Mouse (Mus musculus) right cerebral cortex, postnatal 4 days (tissue): ENCODE measurements around the gene Arhgap40.

Experiments
- DNase-seq: peaks from one replicate; pipeline ENCODE4 v3.0.0-alpha.2; 2022

Gene Arhgap40

DNA sequence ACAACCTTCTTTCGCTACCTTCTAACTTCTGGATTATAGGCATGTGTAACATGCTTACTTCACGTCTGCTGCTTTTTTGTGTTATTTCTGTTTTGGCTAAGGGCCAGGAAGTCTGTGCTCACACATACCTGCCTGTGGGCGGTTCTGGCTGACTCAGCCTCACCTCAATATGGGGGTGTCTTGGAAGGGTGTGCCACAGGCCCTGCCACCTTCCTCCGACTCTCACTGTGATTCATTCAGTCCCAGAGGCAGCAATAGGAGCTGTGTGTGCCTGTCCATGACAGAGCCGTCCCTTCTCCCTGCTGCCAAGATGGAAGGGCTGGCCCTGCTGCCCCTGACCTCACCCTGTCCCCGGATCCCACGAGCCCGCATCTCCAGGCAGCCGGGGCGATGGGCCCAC lies at the start of gene Arhgap40:
TSS of gene Arhgap40 (plus strand) at position 269 of the 400 bp plus-strand sequence.
- DNase-seq: no peak

DNA sequence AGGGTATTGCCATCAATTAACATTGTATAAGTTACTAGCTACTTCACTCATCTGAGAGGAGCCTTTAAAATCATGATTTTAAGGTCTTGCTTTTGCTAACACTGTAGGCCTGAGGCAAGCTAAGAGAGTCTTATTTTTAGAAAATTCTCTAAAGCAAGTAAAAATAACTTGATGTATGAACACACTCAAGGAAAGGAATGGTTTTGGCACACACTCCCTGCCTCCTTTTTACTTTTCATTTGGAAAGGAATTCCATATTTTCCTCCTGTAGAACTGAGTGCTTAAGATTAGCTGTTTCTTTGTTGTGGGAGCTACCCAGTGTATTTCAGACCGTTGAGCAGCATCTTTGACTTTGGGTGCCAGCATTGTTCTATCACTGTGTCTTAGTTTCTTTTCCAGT lies 38.4 kb upstream of the Arhgap40 start:
- no peak for DNase-seq

DNA sequence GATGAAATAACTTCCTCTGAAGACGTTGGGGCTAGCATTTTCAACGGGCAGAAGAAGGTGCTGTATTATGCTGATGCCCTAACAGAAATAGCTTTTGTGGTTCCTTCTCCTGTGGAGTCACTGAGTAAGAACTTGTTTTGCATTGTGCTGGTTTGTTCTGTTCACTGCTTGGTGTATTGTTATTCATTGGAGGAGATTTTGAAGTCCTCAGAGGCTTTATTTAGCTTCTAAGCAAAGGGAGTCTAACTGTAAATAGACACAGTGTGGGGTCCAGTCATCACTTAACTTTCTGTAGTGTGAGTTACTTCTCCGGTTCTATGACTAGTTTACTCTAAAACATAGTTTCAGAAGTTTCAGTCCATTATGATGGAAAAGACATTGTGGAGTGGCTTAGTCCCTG lies 35.0 kb upstream of the Arhgap40 start:
- no peak for DNase-seq

DNA sequence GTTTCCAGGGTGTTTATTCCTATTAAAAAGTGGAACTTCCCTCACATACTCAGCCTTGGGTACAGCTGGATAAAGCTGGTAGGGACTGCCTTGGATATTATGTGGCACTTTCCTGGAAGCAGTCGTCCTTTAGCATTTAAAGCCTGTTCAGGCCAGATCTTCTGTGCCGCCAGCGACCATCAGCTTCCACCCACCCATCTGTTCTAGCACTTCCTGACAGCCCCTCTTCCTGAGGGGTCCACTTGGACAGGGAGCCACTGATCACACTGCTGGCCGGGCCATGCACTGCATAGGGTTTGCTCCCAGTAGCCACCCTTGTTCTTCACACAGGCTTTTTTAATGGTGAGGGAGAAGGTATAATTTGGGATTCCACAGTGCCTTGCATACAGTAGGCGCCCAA lies 14.1 kb upstream of the Arhgap40 start:
- DNase-seq: no peak

DNA sequence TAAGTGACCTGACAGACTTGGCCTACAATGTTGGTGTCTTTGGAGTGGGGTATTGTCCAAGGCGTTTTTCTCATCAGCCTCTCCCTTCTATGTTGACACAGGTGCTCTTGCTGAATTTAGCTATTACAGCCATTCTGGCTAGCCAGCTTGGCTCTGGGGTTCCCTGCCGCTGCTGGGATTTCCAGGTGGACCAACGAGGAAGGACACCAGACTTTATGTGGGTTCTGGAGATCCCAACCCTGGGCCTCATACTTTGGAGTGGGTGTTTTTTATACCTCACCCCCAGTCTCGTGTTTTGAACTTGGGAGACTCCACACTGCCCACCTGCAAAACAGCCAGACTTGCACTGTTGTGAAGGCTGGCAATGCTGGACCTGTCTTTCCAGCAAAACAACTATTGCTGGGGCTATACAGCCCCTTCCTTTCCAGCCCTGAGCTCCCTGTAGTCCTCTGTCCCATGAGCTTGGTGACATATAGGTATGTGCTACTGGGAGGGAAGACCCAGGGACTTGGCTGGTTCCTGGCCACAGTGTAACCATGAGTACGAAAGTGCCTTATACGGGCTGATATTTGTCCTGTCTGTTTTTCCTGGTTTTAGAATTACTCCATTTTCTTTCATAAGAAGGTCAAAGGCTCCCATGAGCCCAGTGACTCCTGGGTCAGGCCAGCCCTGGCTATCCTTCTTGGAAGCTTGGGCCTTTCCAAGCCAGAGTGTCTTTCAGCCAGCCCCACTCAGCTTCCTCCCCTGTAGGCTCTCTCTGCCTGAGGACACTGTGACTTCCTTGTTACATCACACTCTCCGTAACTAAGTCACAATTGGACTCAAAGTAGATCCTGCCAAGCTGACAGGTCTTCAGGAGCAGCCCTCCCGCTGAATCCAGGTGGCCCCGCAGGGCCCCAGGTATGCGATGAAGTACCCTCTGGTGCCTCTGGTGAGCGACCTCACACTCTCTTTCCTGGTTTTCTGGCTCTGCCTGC lies 10.5 kb upstream of the Arhgap40 start, which contains the start of gene Adig:
TSS of gene Adig (plus strand) at position 777 of the 977 bp plus-strand sequence.
- DNase-seq: no peak

DNA sequence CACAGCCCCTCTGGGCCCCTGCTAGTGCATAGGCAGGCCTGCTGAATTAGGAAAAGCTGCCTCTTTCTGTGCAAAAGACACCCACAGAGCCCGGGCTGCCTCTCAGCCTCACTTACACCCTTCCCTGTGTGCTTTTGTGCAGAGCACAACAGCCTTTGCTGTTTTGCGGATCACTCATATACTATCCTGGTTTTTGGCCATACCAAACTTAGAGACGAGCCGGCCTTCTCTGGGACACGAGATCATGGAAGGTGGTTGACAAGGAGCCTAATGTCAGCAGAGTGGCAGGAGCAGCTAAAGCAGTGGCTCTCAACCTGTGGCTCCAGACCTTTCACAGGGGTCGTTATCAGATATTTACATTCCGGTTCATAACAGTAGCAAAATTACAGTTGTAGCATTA lies 9.4 kb upstream of the Arhgap40 start:
- no peak for DNase-seq

DNA sequence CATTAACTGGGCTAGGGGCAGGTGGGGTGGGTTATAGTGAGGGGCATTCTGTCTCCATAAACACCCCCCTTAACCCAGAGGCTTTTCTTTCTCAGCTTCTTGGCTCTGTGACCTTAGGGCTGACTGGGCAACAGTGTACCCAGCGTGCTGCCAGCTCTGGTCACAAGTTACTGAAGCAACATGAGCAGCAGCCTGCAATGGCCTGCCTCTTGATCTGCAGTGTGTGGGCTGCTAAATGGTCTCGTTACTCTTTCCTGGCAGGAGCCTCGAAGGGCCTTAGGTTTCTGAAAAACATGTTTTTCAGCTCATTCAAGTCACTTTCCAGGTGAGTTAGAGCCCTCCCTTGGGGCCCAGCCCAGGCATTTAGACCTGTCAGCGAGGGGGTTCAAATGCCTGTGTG lies 8.9 kb upstream of the Arhgap40 start:
- no peak for DNase-seq

DNA sequence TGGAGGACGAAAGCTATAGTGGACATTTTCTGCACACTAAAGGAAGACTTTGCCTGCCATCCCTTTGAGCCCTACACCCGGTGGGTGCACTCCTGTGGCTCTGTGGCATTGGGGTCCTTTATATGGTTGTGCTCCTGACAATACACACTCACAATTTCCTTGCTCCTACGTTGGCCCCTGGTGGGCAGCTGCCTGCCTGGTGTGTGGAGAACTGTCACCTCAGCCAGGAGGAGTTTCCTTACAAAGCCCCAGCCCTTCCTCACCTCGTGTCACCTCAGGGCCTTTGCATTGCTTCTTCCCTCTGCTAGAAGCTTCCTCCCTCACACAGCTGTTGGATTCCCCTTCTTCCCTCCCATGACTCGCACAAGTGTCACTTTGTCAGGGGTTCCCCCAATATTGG lies 6.1 kb upstream of the Arhgap40 start:
- no peak for DNase-seq

DNA sequence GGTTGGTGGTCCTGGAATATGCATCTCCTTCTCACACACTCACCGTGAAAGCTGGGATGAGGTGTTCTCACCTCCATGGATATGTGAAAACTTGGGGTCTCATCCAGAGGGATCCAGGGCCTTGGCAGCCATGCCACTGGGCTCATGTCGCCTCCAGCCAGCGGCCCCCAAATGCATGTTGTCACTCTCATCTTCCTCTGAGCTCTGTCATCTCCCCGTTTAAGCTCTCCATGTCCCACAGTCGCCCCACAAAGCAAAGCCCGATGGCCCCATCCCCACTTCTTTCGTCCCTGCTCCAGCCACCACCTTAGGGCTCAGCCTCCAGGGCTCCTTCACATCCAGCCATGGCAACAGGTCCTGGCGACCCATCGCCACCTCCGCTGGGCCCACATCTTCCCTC lies 5.5 kb upstream of the Arhgap40 start:
- DNase-seq: no peak

DNA sequence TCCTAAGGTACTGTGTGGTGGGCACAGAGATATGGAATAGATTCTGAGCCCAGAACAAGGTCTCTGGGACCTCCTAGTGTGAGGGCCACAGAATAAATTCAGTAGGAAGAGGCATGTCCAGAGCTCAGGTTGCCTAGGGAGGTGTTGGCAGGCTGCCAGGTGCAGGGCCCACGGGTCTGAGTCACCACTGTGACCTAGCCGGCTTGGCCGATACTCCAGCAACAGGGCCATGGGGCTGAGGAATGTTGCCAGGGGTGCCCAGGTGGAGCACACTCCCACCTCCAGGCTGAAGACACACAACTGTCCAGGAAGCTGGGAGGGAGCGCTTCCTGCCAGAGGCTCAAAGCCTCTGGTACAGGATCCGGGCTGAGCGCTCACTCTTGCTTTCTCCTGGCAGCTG lies 1.9 kb upstream of the Arhgap40 start:
- DNase-seq: no peak

DNA sequence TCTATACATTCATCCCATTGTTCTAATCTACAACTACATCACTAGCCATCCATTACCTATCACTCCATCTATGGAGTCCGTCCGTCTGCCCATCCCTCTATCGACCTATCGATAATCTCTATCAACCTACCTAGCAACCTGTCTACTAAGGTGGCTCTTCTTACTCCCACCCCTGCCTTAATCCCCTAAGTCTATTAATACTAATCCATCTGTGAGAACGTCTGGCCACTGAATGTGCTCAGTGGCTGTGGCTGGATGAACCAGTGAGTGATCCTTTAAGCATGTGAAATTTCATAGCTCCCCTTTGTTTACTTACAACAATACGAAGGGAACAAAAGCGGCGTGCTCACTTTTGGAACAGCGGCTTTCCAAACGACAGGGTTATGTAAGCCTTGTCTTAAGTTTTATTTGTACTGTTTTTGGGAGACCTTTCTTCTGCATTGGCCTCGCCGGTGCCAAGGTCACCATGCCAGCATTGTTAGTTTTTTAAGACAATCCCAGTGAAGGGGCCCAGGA lies 1.3 kb downstream of the Arhgap40 start:
- no peak for DNase-seq

DNA sequence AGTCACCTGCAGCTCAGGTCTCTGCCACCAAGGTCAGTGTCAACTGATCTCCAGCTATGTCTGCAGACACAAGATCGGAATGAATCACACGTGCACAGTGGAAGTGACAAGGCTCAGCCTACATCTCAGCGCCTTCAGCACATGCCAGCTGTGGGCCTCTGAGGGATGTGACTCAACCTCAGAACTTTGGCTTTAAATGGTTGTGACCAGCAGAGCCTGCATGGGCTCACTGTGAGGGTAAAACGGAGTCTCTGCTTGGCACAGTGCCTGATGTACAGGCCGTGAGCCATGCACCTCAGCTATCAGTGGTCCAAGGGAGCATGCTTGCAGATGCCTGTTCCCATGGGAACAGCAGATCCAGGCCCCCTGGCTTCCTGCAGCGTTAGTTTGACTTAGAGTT lies 6.0 kb downstream of the Arhgap40 start:
- no peak for DNase-seq

DNA sequence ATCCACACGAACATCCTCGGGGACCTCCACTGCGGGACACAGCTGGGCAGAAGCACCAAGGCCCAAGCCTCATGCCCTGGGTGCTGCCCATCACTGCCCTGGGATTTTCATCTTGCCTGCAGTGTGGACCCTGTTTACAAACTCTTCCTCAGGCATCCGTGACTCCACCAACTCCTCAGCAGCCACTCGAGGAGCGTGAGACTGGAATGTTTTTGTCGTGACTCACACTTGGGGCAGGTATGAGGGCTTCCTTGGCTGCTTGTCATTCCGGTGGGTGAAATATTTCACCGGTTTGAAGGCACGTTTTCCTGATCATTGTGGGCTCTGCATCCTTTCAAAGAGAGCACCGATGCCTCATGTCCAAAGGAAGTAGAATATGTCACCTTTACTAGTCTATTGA lies 6.5 kb downstream of the Arhgap40 start:
- DNase-seq: no peak

DNA sequence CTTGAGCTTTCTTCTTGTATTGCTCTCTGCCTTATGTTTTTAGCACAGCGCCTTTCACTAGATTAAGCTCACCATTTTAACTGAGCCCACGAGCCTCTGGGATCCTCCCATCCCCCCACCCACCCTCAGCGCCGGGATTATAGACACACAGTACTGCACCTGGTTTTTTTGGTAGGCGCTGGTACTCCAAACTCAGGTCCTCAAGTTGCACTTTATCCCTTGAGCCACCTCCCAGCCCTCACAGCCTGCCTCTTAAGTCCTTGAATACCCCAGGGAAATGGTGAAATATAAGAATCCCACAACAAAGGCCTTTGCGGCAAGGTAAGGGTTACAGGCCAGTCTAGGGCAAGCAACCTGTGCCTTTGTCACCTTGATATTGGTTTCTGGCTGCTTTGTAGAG lies 7.2 kb downstream of the Arhgap40 start:
- DNase-seq: no peak

DNA sequence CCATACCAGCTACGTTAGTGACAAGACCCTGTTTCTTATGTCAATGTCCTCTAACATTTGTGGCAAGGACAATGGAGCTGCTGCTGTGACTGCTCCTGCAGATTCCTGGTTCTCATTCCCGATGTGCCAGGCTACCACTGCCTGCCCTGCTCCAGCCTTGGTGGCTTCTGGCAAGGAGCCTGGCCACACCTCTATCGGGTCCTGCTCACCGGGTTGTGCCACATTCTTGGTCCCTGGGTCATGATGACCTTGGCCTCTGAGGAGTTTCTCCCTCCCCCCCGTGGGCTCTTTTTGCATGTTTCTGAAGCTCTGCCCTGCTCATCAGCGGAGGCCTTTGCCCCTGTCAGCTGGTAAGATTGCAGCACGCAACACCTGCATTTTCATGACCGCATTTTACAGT lies 10.5 kb downstream of the Arhgap40 start:
- DNase-seq: no peak

DNA sequence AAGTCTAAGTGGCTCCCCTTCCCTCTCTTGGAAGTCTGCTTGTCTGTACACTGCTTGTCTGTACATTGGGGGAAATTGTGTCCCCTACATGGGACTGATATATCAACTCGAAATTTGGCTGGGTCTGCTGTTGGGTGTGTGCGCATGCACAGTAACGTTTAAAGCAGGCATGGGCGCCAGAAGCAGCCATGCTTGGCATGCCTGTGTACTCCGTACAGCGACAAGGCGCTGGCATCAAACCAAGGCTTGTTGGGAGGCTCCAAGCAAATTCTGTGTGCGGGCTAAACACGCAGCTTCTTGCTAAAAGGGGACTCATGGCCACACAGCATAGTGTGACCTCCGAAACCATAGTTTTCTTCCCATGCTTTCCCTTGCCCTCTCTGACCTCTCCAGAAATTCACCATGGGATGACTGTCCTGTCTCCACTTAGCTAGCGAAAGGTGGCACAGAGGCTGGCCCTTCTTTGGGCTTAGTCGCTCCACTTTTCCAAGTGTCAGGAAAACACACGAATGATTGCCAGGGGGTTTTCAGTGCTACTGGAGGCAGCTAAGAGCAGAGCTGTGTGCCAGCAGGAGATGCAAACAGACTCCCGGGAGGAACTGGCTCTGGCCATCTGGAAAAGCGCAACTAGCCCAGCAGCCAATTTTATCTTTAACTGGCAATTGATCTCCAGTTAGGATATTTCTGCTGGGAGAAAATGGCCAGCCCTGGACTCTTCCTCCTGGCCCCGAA lies 11.7 kb downstream of the Arhgap40 start:
- DNase-seq: peak; percentile 71

DNA sequence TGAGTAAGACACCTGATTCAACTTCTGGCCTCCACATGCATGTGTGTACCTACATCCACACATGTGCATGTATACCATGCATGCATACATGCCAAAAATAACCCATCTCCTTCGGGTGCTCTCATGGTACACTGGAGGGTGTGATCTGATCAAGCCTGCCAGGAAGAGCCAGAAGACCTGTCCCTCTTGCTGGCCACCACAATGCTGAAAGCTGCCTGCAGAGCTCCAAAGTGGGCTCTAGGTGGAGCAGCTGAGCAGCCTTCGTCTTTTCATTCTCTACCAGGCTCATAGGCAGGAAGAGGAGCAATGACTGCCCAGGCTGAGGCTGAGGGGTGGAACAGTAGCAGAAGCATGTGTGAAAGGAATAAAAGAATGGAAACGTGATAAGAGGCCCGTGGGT lies 21.5 kb downstream of the Arhgap40 start:
- peak; percentile 73 for DNase-seq

DNA sequence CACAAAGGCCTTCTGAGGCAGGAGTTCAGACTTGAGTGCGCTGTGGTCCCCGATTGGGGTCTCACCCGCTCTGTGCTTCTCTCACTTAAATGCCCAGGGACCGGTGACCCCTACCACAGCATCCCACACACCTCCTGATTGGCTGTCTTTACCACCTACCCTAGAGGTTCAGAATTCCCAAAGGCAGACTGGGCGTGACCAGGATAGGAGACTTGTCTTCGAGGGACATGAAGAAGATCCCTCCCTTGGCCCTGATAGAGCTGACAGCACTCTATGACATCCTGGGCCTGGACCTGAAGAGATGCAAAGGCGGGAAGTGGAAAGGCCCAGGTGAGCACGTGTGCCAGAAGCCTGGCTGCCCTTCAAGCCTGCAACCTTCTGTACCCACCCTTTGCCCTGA lies 22.0 kb downstream of the Arhgap40 start:
- DNase-seq: no peak

DNA sequence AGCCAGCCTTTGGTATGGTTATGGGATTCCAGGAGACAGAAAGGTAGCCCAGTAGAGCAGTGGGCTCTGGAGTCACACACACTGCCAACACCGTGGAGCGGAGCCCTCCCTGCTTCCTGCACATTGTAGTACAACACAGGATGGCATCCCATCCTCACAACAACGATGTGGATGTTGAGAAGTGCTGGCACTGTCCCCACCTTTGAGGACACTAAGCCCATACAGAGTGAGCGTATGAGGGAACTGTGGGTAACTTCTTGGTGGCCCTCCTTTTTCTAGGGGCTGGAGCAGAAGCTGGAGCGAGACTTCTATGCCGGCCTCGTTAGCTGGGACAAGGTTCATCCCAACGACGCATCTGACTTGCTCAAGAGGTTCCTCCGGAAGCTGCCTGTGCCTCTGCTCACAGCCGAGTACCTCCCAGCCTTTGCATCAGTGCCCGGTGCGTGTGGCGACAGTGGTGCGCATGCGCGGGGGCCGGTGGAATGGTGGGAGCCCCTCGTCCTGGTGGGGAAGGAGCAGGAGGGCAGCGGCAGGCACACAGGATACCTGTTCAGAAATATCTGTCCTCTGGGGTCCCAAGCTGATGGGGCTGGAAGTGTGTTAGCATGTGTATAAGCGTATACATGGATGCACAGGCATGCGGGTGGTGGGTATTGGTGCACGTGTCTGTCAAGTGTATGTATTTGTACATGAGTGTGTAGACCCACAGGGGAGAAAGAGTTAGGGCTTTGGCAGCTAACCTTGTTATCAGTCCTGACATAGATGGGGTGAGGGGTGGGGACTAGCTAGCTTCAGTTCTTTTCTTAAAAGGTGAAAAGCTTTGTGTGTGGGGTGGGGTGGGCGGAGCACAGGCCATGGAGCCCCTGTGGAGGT lies 27.1 kb downstream of the Arhgap40 start:
- no peak for DNase-seq

DNA sequence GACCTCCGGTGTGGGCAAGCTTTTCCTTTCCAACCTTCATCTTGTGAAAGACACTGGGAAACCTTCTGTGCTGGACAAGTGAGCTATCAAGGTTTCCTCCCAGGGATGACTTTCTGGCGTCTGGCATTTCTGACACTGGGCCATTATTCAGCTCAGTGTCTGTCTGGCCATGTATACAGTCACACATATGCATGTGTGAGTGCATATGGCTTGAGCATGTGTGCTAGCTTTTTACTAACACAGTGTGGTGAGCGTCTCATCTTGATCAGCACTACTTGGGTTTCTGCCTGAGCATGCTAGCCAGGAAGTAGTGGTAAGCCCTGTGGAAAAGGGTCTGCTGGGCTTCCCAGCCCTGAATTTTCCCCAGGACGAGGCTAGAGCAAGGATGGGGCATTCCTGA lies 28.7 kb downstream of the Arhgap40 start:
- DNase-seq: no peak

DNA sequence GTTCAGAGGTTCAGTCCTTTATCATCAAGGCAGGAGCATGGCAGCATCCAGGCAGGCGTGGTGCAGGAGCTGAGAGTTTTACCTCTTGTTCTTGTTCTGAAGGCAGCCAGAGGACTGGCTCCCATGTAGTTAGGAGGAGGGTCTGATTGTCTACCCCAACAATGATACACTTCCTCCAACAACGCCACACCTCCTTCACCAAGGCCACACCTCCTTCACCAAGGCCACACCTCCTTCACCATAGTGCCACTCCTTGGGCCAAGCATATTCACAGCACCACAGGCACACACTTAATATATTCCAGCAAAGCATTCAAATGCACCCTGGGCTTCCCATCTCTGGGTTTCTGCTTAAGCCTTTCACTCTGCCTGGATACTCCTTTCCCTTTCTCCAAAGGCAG lies 32.7 kb downstream of the Arhgap40 start:
- no peak for DNase-seq

DNA sequence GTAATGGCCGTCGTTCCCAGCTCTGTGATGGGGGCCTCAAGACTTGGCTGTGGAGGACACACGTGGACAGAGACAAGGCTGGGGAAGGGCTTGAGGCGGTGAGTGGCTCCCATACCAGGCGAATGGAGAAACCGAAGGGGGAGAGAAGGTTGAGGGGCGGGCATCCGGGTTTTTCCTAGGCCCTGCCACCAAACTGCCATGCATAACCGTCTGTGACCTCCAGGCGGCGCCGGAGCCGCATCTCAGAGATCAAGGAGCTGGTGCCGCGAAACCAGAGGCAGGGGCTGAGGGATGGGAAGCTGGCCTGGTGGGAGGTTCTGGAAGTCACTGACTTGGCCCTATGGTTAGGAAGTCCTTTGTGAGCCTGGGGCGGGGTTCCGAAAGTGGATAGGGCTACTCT lies 34.2 kb downstream of the Arhgap40 start:
- DNase-seq: peak; percentile 85

DNA sequence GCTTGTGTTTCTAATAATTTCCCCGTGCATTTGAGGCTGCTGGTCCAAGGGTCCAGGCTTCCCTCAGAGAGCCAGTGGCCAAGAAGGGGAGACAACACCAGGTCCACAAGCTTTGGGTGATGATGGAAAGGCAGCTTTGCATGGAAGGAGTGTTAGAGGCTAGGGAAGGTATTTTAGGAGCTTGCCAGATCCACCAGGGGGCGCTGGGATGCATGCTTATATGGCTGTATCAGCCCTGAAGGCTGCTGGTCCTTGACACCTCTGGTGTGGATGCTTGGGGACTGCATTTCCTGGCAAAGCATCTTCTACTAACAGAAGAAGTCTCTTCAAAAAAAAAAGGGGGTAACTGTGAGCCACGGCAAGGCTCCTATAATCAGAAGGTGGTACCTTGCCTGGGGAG lies 37.5 kb downstream of the Arhgap40 start:
- peak; percentile 96 for DNase-seq
